Mouse (Mus musculus) cerebellum, adult (tissue): ENCODE measurements around the gene Trpc6.

Experiments used
- ATAC-seq: cut with Nextera tagmentation; 2 replicates; pipeline ENCODE4 v1.9.2; 2017; ENCODE audit warnings: mild to moderate bottlenecking, moderate library complexity, mixed read lengths; ENCODE audit not compliant: insufficient number of reproducible peaks, low FRiP score, low TSS enrichment

Trpc6 gene

DNA sequence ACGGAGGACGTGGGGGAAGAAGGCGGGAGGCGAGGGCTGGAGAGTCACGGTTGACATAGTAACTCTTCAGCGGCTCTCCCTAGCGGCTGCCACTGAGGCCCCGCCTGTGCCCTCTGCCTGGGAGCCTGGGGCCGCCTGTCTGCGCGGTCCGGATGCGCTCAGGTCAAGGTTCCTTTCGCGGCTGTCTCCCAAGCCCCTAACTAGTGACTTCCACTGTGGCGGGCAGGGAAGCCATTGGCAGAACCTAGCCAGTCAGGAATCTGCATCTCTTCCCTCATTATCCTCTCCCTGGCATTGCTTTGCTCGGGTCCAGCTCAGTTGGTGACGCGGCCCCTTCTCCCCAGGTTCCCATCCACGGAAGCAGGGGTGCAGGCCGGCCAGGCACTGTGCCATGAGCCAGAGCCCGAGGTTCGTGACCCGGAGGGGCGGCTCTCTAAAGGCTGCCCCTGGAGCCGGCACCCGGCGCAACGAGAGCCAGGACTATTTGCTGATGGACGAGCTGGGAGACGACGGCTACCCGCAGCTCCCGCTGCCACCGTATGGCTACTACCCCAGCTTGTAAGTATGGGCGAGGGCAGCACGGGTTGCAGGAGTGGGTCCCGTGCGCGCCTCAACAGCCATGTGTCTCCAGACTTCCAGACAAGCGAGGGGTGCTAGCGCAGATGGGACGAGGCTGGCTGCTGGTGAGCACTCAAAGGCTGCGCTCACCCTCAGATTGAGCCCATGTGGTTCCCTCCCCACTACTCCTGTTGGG lies at the start of gene Trpc6:
Gene Trpc6 (plus strand): TSS at position 102 of the 754 bp plus-strand sequence.
- peak; percentile 36; the same call in 1 of the 2 replicates for ATAC-seq

DNA sequence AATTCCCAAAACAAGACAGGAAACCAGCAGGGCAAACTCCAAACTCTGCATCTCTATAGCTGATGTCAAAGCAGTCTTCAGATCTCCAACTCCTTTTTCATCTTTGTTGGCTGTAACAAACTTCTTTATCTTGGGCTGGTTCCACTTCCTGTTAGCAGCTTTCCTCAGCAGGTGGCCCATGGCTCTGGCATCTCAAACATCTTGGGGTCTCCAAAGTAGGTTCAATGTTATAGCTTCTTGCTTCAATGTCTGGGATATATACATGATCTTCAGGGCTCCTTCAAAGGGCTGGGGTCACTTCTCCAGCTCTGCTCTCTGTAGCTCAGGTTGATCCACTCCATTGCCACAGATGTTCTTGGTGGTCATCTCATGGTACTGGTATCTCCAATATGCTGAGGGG lies 23.0 kb upstream of the Trpc6 start:
- ATAC-seq: no peak

DNA sequence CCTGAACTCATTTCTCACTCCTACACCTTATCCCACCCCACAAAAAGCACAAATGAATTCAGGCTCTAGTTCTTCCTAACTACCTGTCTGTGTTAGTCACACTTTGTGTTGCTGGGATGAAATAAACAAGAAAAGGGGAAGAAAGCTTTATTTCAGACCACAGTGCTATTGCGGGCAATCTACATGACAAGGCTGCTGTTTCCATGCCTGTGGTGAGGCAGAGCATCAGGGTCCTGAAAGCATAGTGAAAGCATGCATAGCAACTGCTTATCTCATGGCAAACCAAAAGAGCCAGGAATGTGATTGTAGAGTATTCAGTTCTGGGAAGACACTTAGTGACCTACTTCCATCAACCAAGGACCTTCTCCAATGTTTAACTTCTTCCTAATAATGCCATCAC lies 10.3 kb upstream of the Trpc6 start:
- ATAC-seq: no peak

DNA sequence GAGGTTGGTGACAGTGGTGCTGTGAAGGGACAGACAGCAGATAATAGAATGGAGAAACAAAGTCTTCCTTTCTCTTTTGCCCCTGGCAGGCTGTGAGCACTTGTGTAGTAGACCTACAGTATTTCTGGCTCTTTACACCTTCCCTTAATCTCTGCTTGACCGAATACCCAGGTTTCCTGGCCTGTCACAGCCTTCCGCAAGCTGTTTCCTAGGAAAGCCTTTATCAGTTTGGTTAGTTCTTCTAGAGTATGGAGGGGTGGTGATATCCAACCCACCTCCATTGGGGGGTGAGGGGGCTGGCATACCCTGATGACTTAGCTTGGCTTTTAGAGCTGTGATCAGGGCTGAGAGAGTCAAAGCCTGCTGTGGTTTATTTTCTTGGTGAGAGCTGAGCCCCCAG lies 1.3 kb downstream of the Trpc6 start:
- no peak for ATAC-seq

DNA sequence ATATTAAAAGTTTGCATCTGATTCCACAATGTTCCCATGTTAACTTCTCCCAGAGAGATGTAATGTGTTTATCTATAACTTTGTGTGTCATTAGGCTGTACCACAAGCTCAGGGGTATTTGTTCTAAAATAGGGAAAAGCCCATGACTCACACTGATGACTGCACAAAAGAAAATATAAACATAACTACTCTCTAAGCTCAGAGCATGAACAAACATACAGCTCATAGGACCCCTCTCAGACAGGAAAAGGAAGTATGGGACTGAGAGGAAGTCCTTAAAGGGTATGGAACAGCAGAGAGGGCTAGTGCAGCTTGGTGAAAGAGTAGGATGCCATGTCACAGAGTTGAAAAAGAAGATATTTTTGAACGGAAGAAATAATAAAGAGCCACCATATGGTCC lies 14.6 kb downstream of the Trpc6 start:
- no peak for ATAC-seq

DNA sequence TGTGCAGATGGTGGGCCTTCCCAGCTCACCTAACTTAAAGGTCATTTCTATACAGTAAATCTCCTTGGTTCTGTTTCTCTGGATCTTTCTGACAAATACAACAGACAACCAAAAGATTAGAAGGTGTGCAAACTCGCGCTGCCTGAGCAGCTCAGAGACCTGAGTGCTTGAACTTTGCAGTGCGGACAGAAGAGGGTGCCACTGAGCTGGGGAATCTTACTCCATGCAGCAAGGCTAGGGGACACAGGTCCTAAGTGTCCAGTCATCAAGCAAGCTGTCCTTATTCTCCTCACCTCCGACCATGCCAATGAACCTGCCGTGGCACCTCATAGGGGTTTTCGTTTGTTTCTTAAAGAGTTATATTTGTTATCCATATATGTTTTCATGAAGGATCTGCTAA lies 48.7 kb downstream of the Trpc6 start:
- no peak for ATAC-seq

DNA sequence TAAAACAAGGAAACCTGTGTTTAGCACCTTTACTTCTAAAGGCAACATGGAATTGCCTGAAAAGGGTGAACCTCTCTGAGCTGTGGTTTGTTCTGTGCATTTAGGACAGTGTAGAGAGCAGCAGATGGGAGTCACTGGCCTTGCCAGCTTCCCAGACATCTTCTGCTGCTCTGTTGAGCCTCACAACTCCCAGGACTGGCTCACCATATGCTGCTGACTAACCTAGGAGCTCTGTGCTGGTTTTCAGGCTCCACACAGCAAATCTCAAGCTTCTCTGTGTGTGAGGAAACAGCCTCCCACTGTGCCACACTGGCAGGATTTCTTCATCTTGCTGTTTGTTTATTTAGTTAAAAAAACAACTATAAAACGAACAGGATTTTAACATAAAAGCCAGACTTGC lies 53.1 kb downstream of the Trpc6 start:
- peak; percentile 99 for ATAC-seq

DNA sequence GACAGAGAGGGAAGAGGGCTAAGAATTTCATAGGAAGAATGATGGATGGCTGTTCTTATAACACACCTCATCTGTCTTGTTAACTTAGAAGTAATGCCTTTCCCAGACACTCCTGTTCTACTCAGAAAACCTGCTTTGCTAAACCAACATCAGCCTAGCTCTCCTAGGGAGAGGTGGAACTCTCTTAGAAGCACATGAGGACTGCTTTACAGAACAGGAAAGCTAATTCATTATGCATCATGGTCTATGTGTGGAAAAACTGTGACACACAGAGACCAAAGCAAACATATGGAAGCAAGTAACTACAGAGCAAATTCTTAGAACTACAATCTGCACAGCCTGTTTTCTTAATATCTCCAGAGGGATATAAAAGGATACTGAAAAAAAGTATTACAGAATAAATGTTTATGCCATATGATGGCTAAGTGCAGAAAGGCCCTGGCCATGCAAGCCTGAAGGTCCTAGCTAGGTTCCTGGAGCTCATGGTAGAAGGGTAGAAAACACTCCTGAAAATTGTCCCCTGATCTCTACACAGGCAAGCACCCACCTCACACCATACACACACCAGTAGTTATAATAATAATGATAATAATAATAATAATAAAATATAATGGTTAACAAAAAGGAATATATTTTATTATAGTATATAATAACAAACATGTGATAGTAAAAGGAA lies 63.0 kb downstream of the Trpc6 start:
- no peak for ATAC-seq

DNA sequence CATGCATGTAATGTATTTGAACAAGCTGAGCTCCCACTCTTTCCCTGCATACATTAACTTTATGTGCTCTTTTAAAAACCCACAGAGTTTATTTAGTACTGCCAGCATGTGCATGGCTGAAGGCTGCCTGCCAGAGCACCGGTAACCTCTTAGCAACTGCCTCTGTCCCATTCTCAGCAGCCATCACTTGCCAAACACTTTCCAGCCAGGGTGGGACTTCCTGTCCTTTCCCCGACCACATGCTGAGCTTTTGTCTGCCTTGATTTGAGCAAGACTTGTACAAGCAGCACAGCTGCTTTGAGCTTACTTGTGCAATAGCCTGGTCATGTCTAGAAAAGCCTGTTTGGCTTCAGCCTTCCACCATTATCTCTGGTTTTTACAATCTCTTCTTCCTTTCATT lies 90.4 kb downstream of the Trpc6 start:
- no peak for ATAC-seq

DNA sequence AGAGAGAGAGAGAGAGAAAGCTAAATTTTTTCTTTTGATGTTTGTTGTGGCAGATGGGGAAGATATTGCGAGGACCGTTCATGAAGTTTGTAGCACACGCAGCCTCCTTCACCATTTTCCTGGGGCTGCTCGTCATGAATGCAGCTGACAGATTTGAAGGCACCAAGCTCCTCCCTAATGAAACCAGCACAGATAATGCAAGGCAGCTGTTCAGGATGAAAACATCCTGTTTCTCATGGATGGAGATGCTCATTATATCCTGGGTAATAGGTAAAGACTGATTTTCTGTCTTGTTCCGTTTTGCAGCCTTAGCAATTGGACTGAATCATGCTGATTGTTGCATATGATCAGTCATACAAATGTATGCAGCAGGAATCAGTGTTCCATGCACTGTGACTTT lies 99.5 kb downstream of the Trpc6 start:
- no peak for ATAC-seq

DNA sequence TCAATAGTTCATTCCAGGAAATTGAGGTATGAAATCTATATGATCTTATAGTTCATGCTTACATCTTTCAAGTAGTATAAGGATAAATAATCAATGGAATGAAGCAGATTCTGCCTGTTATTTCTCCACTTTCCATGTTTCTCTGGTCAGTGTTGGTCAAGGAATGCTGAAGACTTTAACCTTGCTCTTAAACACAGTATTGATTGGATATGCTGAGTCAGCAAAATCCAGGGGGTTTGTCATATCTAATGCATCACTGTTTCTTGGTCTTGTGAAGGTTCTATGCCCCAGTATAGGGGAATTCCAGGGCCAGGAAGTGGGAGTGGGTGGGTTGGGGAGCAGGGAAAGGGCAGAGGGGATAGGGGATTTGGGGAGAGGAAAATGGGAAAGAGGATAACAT lies 111.4 kb downstream of the Trpc6 start:
- ATAC-seq: no peak

DNA sequence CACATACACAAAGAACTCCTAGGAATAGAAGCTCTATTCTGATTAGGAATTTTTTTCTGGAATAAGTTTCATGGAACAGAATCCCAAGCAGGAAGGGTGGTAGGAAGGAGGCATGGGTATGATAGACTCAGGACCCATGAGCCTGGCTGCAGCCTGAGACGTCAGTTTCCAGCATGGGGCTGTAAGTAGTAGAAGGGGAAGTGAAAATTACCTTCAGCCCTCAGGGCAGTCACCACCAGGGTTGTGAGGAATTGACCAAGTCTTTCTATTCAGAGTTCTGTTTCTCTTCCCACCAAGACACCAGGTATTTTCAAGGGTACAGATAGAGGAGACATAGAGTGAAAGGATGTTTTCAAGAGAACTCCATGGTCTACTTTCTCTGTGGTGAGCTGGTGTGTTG lies 129.0 kb downstream of the Trpc6 start:
- ATAC-seq: no peak

DNA sequence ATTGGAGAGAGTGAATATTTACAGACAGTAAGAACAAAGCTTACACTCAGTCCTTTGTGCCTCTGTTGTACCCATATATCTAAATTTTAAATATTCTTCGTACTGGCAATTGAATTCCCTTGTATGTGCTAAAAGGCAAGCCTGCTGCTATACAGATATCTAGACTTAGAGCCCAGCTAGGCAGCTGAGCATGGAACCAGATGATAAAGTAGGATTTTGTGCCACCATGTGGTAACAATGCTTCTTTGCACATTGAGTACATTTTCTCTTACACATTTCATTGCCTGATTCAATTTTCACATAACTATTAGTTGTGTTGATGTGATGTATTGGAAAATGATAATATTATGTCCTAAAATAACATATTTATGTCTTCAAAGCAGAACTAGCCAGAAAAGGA lies 132.7 kb downstream of the Trpc6 start:
- no peak for ATAC-seq

DNA sequence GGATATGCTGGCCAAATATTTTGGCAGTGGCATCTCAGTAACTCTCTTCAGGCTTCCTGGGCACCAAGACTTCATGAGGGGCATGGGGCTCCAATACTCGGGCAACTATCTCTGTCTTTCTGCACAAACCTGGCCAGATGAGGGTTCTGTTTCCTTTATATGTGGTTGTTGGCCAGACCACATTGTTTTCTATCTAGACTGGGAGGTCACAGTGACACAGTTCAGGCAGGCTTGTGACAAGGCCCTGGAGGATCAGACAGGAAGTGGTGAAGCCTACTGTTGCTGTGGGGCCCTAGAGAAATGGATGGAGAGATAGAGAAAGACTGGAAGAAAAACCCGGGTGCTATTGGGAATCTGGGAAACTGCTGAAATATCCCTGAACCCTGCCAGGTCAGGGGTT lies 149.2 kb downstream of the Trpc6 start:
- ATAC-seq: no peak

DNA sequence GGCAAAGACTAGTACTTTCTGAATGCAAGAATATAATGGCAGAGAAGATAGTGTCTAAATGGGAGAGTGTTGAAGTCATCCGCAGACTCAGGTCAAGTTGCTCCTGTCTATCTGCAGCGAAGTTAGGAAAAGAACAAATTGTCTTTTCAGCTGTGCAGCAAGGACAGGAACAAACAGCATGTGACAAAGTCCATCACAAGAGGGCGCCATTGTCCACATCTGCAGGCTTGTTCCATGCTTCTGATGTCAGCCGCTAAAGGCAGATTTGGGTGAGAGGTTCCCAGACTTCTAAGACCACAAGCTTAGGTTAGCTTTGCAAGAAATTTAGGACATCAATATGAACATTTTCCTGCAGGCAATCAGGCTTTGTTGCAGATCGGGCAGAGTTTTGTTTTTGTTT lies 156.7 kb downstream of the Trpc6 start:
- ATAC-seq: peak; percentile 66; the same call in 1 of the 2 replicates

DNA sequence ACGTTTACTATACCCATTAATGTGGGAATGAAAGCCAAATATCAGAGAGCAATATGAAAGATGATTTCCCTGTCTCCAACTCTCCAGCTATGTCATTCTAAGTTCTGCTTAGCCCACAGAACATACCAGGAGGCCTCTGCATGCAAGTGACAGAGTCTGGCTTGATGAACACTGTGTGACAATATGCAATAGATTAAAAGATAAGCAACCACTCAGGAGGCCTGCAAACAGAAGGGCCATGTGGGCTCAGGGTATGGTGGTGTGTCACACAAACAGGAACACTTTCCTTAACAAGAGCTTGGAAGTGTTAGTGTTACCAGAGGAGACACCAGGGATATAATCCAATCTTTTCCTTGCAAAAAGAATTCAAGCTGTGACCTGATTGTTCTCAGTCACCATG lies 159.6 kb downstream of the Trpc6 start:
- ATAC-seq: no peak

DNA sequence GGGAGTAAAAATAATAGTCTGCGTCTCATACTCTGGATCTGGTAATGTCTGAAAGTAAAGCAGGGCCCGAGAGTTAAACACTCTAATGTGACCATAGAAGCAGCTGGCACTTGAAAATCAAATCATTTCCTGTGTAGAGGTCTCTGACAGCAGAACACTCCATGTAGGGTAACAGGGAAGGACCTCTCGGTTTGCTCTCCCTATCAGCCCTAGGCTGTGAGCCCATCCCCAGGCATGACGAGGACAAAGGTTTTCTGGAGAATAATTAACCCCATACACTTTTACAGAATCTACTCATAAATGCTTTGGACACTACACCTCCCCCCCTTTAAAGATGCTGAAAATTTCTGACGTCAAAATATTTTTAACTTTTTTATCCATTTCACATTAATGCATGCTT lies 160.0 kb downstream of the Trpc6 start:
- ATAC-seq: no peak

DNA sequence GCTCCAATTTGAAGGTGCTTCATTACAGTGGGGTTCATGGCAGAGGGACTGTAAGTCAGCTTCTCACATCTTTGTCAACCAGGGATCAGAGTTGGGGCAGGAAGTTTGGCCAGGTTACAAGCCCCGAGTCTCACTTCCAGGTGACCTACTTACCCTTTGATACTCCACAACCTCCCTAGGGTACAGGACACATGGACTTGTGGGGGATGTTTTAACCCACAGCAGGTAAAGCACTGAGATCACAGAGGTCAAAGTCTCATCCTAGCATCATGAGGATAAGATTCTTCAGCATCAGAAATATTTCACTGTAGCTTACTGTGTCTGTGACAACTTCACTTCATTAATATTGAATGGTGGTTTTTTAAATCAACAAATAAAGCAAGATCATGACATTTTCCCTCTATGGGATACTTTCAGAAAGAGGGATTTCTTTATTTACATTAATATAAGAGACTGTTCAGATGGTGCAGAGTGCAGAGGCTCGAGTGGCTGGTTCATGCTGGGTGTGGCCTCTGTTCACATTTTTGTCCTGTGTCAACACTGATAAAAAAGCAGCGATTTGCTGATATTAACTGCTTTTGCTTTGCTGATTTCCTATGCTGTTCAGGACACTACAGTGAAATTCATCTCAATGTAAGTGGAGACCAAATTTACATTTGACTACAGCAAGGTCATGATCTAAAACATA lies 166.3 kb downstream of the Trpc6 start:
- ATAC-seq: no peak

DNA sequence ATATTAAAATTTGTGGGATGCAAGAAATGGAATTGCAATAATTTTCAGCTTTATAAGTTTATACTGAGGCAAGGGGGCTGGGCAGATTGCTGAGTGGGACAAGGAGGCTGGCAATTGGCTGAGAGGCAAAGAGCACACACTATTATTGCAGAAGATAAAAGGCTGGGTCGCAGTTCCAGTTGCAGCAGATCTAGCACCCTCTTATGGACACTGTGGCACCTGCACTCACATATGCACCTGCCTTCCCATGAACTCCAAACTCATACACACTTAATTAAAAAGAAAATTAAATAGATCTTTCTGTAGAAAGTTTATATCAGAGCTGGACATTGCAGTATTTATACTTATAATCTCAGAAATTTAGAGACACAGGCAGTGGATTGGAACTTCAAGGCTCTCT lies 175.1 kb downstream of the Trpc6 start:
- ATAC-seq: no peak

DNA sequence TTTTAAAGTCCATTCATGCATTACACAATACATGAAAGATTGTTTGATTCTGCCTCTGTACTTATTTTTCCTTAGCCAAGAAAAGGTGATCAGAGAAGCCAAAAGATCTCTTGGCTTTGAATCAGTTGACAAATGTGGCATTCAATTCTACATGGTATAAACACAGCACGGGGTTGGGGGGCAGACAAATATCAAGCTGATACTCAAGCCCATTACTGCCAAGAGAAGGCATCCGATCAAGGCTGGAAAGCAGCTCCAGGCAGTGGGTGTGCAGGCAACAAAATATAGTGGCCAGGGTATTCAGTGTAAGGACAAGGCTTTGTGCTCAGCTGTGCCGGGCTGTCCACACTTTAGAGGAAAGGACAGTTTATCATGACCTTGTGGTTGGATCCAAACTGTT lies 185.1 kb downstream of the Trpc6 start:
- no peak for ATAC-seq
